Mouse (Mus musculus): ENCODE results near the gene Capn15. TPM values are rescaled to one million over a fixed set of nuclear protein-coding genes. Genes with fewer than 3 reads are reported as not detected.

Capn15 gene
- total and polyA plus RNA-seq, 3 experiments: 5.6 to 16.2 TPM; not detected in 1

DNA sequence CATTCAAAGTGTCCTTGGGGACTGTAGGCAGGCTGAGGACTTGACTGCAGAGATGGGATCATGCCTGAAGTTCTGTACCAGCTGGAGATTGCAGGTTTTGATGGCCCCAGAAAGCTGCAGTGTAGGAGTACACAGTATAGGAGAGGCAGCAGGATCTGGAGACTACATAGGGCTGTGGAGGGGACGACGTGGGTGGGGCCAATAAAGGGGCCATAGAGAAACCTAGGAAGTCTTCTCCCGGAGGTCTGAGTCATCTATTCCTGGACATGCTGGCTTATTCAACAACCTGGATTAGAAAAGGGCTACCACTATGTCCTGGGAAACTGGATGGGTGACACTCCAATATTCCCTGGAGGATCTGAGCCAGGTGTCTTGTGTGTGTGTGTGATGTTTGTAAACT is 29.9 kb downstream of the Capn15 start:
- no peak overlapping the region for H3K9ac ChIP-seq (ENCODE audit: control insufficient read depth, low read depth, low read length, poor library complexity, severe bottlenecking)
- H3K9me3 ChIP-seq (replicated peaks; ENCODE audit: insufficient read depth, low read length): no peaks in the 10 kb centered on the region
- no peak for TF ChIP-seq TCF12 (IDR thresholded peaks at IDR 0.05; ENCODE audit: low read depth, low read length)
- no peak for TF ChIP-seq USF2 (IDR thresholded peaks at IDR 0.05; ENCODE audit: borderline replicate concordance in 1 of 2, insufficient read depth in 1 of 2, low read depth in 1 of 2, low read length in 2 of 2)
- TF ChIP-seq UBTF (IDR thresholded peaks at IDR 0.05; ENCODE audit: borderline replicate concordance, insufficient read depth, low read depth, low read length): no peak
- no peak for TF ChIP-seq MAZ (IDR thresholded peaks at IDR 0.05; ENCODE audit: low read depth, low read length)
- no peak for TF ChIP-seq NRF1 (IDR thresholded peaks at IDR 0.05; ENCODE audit: insufficient read depth, low read depth, low read length, poor library complexity, severe bottlenecking)
- TF ChIP-seq JUND (IDR thresholded peaks at IDR 0.05; ENCODE audit: low read depth, low read length): no peak
- no peak for TF ChIP-seq ZC3H11A (IDR thresholded peaks at IDR 0.05; ENCODE audit: low read depth, low read length)
- TF ChIP-seq KAT2A (conservative IDR thresholded peaks at IDR 0.05; ENCODE audit: low read depth, low read length): no peak
- TF ChIP-seq SIN3A (IDR thresholded peaks at IDR 0.05; ENCODE audit: low read length): no peak
- TF ChIP-seq CHD1 (IDR thresholded peaks at IDR 0.05; ENCODE audit: low read depth, low read length): no peak
- TF ChIP-seq USF1 (IDR thresholded peaks at IDR 0.05; ENCODE audit: low read depth, low read length): no peak
- no peak for TF ChIP-seq SMC3 (IDR thresholded peaks at IDR 0.05; ENCODE audit: low read depth, low read length)
- no peak for TF ChIP-seq E2F4 (IDR thresholded peaks at IDR 0.05; ENCODE audit: borderline replicate concordance, low read depth, low read length)
- no peak for TF ChIP-seq MXI1 (IDR thresholded peaks at IDR 0.05; ENCODE audit: low read depth, low read length)
- H3K36me3 ChIP-seq (ENCODE audit: control insufficient read depth in 1 of 2, insufficient read depth in 2 of 2, low read length in 2 of 2): peaks cover 0 to 2% of the 10 kb centered on the region in 2 experiments; a peak in 3 of 4 replicates
- H3K79me2 ChIP-seq (ENCODE audit: control insufficient read depth, insufficient read depth, low read length, poor library complexity): no peaks in the 10 kb centered on the region
- H3K27ac ChIP-seq (ENCODE audit: control insufficient read depth, low read depth, low read length): no peak overlapping the region
- no peak overlapping the region for H3K4me3 ChIP-seq (ENCODE audit: control insufficient read depth in 1 of 2, insufficient read depth in 1 of 2, low read depth in 2 of 2, low read length in 2 of 2)
- no peaks in the 10 kb centered on the region for H3K27me3 ChIP-seq (ENCODE audit: control insufficient read depth in 1 of 2, insufficient read depth in 2 of 2, low read length in 2 of 2)
- H3K4me1 ChIP-seq (ENCODE audit: control insufficient read depth in 1 of 2, insufficient read depth in 2 of 2, low read length in 2 of 2): peaks cover 0 to 4% of the 10 kb centered on the region in 2 experiments; a peak in 3 of 4 replicates
- no peak for DNase-seq (ENCODE audit: low read depth, low spot score)

DNA sequence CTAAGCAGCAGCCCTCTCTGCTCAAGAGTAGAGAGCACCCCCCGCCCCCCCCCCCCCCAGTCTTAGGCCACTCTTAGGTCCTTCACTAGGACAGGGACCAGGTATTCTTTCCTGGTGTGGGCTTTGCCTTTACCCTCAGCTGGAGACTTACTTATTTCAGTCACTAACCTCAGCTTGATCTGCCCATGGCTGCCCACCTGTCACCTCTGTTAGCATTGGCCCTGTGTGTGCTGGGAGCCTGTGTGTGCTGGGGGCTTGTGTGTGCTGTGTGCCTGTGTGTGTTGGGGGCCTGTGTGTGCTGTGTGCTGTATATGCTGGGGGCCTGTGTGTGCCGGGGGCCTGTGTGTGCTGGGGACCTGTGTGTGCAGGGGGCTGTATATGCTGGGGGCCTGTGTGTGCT is 30.9 kb downstream of the Capn15 start:
- no peak overlapping the region for H3K4me3 ChIP-seq (ENCODE audit: control insufficient read depth in 1 of 2, insufficient read depth in 1 of 2, low read depth in 2 of 2, low read length in 2 of 2)
- no peaks in the 10 kb centered on the region for H3K27me3 ChIP-seq (ENCODE audit: control insufficient read depth in 1 of 2, insufficient read depth in 2 of 2, low read length in 2 of 2)
- TF ChIP-seq GABPA (IDR thresholded peaks at IDR 0.05; ENCODE audit: low read depth, low read length) (no peak), NELFE (IDR thresholded peaks at IDR 0.05; ENCODE audit: low read depth, low read length) (no peak), EP300 (IDR thresholded peaks at IDR 0.05; ENCODE audit: low read depth in 1 of 2, low read length in 2 of 2) (no peak), GATA1 (IDR thresholded peaks at IDR 0.05; ENCODE audit: low read depth, low read length) (no peak), POLR2AphosphoS2 (IDR thresholded peaks at IDR 0.05; ENCODE audit: low read length) (no peak), MAX (IDR thresholded peaks at IDR 0.05; ENCODE audit: low read length) (no peak), RAD21 (IDR thresholded peaks at IDR 0.05; ENCODE audit: low read depth, low read length) (no peak), MAZ (IDR thresholded peaks at IDR 0.05; ENCODE audit: low read depth, low read length) (no peak), ZKSCAN1 (IDR thresholded peaks at IDR 0.05; ENCODE audit: low read depth, low read length) (no peak), ELF1 (IDR thresholded peaks at IDR 0.05; ENCODE audit: low read depth, low read length) (no peak), RCOR1 (IDR thresholded peaks at IDR 0.05; ENCODE audit: low read depth, low read length) (no peak), TBP (IDR thresholded peaks at IDR 0.05; ENCODE audit: low read depth, low read length) (no peak), E2F4 (IDR thresholded peaks at IDR 0.05; ENCODE audit: borderline replicate concordance, low read depth, low read length) (no peak), USF2 (IDR thresholded peaks at IDR 0.05; ENCODE audit: borderline replicate concordance in 1 of 2, insufficient read depth in 1 of 2, low read depth in 1 of 2, low read length in 2 of 2) (no peak), JUND (IDR thresholded peaks at IDR 0.05; ENCODE audit: low read depth, low read length) (no peak), NRF1 (IDR thresholded peaks at IDR 0.05; ENCODE audit: insufficient read depth, low read depth, low read length, poor library complexity, severe bottlenecking) (no peak), ZC3H11A (IDR thresholded peaks at IDR 0.05; ENCODE audit: low read depth, low read length) (no peak), TCF12 (IDR thresholded peaks at IDR 0.05; ENCODE audit: low read depth, low read length) (no peak), HCFC1 (IDR thresholded peaks at IDR 0.05; ENCODE audit: low read depth, low read length) (no peak)
- no peak for DNase-seq (ENCODE audit: low read depth, low spot score)
- no peaks in the 10 kb centered on the region for H3K9me3 ChIP-seq (replicated peaks; ENCODE audit: insufficient read depth, low read length)
- H3K9ac ChIP-seq (ENCODE audit: control insufficient read depth, low read depth, low read length, poor library complexity, severe bottlenecking): no peak overlapping the region
- no peaks in the 10 kb centered on the region; a peak in 1 of 4 replicates for H3K36me3 ChIP-seq (ENCODE audit: control insufficient read depth in 1 of 2, insufficient read depth in 2 of 2, low read length in 2 of 2)
- no peaks in the 10 kb centered on the region for H3K4me1 ChIP-seq (ENCODE audit: control insufficient read depth in 1 of 2, insufficient read depth in 2 of 2, low read length in 2 of 2)
- no peaks in the 10 kb centered on the region for H3K79me2 ChIP-seq (ENCODE audit: control insufficient read depth, insufficient read depth, low read length, poor library complexity)
- H3K27ac ChIP-seq (ENCODE audit: control insufficient read depth, low read depth, low read length): no peak overlapping the region

Measured in MEL (cell line).